Mouse (Mus musculus) ES-Bruce4 (cell line): ENCODE data around the gene Zfp775. TPM values are rescaled to one million over a fixed set of nuclear protein-coding genes. Genes with fewer than 3 reads are reported as not detected.
A peak's percentile ranks its signal among the peaks of the same experiment; 100 is the strongest.

Experiments used
- H3K27ac ChIP-seq: 2 replicates; pipeline ENCODE4 v1.5.1; 2012; ENCODE audit warnings: low read length, inconsistent platforms; ENCODE audit not compliant: insufficient read depth
- H3K27me3 ChIP-seq: 2 replicates; pipeline ENCODE4 v1.6.1; 2012; ENCODE audit warnings: mild to moderate bottlenecking, low read length, inconsistent platforms; ENCODE audit not compliant: control insufficient read depth, poor library complexity, insufficient read depth, severe bottlenecking
- H3K36me3 ChIP-seq: 2 replicates; pipeline ENCODE4 v1.6.1; 2012; ENCODE audit warnings: inconsistent platforms, mild to moderate bottlenecking, low read length, moderate library complexity; ENCODE audit not compliant: control insufficient read depth, poor library complexity, insufficient read depth, severe bottlenecking
- H3K4me1 ChIP-seq: one replicate; pipeline ENCODE4 v1.8.1; 2011; ENCODE audit warnings: low read length; ENCODE audit not compliant: control insufficient read depth, insufficient read depth
- H3K4me3 ChIP-seq: 2 replicates; pipeline ENCODE4 v1.5.1; 2011; ENCODE audit warnings: low read depth, mild to moderate bottlenecking, low read length
- H3K9ac ChIP-seq: 2 replicates; pipeline ENCODE4 v1.6.1; 2012; ENCODE audit warnings: low read depth, mild to moderate bottlenecking, inconsistent platforms; ENCODE audit not compliant: poor library complexity, severe bottlenecking
- H3K9me3 ChIP-seq: replicated peaks from 2 replicates; pipeline ENCODE4 v1.6.1; 2012; ENCODE audit warnings: mild to moderate bottlenecking, low read length, inconsistent platforms; ENCODE audit not compliant: control insufficient read depth, poor library complexity, insufficient read depth, severe bottlenecking
- CTCF ChIP-seq: IDR thresholded peaks from one replicate; pipeline ENCODE4 v1.8.1; 2011; ENCODE audit warnings: low read depth, low read length
- EP300 ChIP-seq: IDR thresholded peaks from 2 replicates; pipeline ENCODE4 v1.6.1; 2011; ENCODE audit warnings: low read depth, low read length; ENCODE audit not compliant: insufficient read depth
- POLR2A ChIP-seq: IDR thresholded peaks from one replicate; pipeline ENCODE4 v1.8.1; 2011; ENCODE audit warnings: low read length; ENCODE audit not compliant: insufficient read depth
- polyA plus RNA-seq: library from polyadenylated mRNA; stranded (reverse); fragments of >200 nt; gene quantifications from 2 replicates; pipeline ENCODE4 v1.2.4, GENCODE M21; 2011; ENCODE audit warnings: low read depth; ENCODE audit not compliant: missing spikeins, insufficient read depth, insufficient read length

Zfp775 gene
- polyA plus RNA-seq, 1 experiment: 6.0 TPM

- H3K36me3 ChIP-seq: no peaks in the 10 kb centered on the region
- TF ChIP-seq EP300: no peak
- TF ChIP-seq POLR2A: no peak
- no peak for TF ChIP-seq CTCF
- H3K4me3 ChIP-seq: peak within 1 kb of the TSS; percentile 89
- H3K9ac ChIP-seq: peak within 1 kb of the TSS; percentile 80
- no peaks in the 10 kb centered on the region for H3K4me1 ChIP-seq
- no peak within 1 kb of the TSS for H3K27ac ChIP-seq
- H3K9me3 ChIP-seq: no peaks in the 10 kb centered on the region
- H3K27me3 ChIP-seq: no peaks in the 10 kb centered on the region
Measured at GRCm38 (mm10) chr6:48593158-48594042, 8.5 kb upstream of the Zfp775 start, which contains the start of the genes Repin1 and Gm44965. Gene Repin1, plus strand, starts transcription at chr6:48593883. Gene Gm44965, plus strand, starts transcription at chr6:48593941.

- Histone ChIP-seq H3K9ac (peak overlapping the region; percentile 80), H3K4me3 (peak overlapping the region; percentile 89), H3K27ac (no peak overlapping the region), H3K9me3 (no peaks in the 10 kb centered on the region), H3K4me1 (no peaks in the 10 kb centered on the region), H3K36me3 (no peaks in the 10 kb centered on the region), H3K27me3 (no peaks in the 10 kb centered on the region)
- TF ChIP-seq EP300: no peak
- TF ChIP-seq POLR2A: no peak
- no peak for TF ChIP-seq CTCF
Measured at GRCm38 (mm10) chr6:48594043-48594738, 7.7 kb upstream of the Zfp775 start.

- H3K4me1 ChIP-seq: no peaks in the 10 kb centered on the region
- no peak for TF ChIP-seq POLR2A
- no peaks in the 10 kb centered on the region for H3K36me3 ChIP-seq
- H3K27ac ChIP-seq: no peak overlapping the region
- no peaks in the 10 kb centered on the region for H3K27me3 ChIP-seq
- H3K4me3 ChIP-seq: no peak overlapping the region
- H3K9me3 ChIP-seq: no peaks in the 10 kb centered on the region
- H3K9ac ChIP-seq: peak overlapping the region; percentile 80; the same call in 1 of the 2 replicates
Measured at GRCm38 (mm10) chr6:48595278-48595677, 6.6 kb upstream of the Zfp775 start.

GRCm38 (mm10) chr6:48596545-48597232, 5.2 kb upstream of the Zfp775 start:
- TF ChIP-seq POLR2A: no peak
- TF ChIP-seq EP300: no peak
- TF ChIP-seq CTCF: no peak
- Histone ChIP-seq H3K9ac (peak overlapping the region; percentile 17; the same call in 1 of the 2 replicates), H3K4me3 (peak overlapping the region; percentile 57), H3K36me3 (no peaks in the 10 kb centered on the region), H3K4me1 (no peaks in the 10 kb centered on the region), H3K9me3 (no peaks in the 10 kb centered on the region), H3K27ac (no peak overlapping the region), H3K27me3 (no peaks in the 10 kb centered on the region)

- H3K9ac ChIP-seq: peak overlapping the region; percentile 17
- no peaks in the 10 kb centered on the region for H3K4me1 ChIP-seq
- H3K36me3 ChIP-seq: no peaks in the 10 kb centered on the region
- no peaks in the 10 kb centered on the region for H3K27me3 ChIP-seq
- no peak overlapping the region for H3K27ac ChIP-seq
- no peak for TF ChIP-seq POLR2A
- no peak for TF ChIP-seq EP300
- no peak for TF ChIP-seq CTCF
- H3K4me3 ChIP-seq: peak overlapping the region; percentile 57
- H3K9me3 ChIP-seq: no peaks in the 10 kb centered on the region
Measured at GRCm38 (mm10) chr6:48597233-48597625, 4.6 kb upstream of the Zfp775 start.
